Mouse (Mus musculus): ENCODE results near the gene Bcl11a. TPM values are rescaled to one million over a fixed set of nuclear protein-coding genes. Genes with fewer than 3 reads are reported as not detected.

Gene Bcl11a
- polyA plus RNA-seq, 1 experiment from 2014 or later: 10.3 TPM

DNA sequence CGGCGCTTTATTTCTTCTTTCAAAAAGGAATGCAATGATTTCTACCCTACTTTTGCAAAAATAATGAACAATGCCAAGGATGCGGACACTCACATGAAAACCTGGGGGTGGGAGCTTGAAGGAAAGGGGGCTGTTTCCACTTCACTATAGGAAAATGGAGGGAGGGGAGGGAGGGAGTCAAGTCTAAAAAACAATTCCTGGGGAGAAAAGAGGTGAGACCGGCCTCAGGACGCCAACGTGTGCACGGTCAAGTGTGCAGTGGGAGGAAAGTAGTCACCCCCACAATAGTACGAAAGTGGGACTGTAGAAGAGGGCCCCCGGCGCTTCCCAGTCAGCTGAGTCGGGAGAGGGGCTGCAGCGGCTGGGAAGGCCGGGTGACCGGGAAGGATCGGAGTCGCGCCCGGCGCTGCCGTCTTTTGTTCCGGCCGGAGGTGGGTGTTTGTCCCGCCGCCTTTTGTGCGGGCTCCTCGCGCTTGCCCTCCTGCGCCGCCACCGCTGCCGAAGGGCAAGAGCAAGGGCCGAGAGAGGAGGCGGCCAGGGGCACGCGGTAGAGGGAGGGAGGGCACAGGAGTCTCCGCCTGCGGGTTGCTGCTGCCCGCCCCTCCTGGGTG is 955 bp downstream of the Bcl11a start:
- Histone ChIP-seq H3K9ac (replicated peaks) (peak overlapping the region; percentile 80), H3K9me3 (ENCODE audit: low read length) (no peaks in the 10 kb centered on the region), H3K27ac (ENCODE audit: low read depth) (peak overlapping the region; percentile 3; the same call in 1 of the 2 replicates), H3K36me3 (replicated peaks; ENCODE audit: insufficient read depth, low read length) (no peaks in the 10 kb centered on the region), H3K4me1 (ENCODE audit: insufficient read depth) (peaks cover 32% of the 10 kb centered on the region), H3K4me3 (ENCODE audit: low read depth, low read length) (peak overlapping the region; percentile 71), H3K27me3 (ENCODE audit: insufficient read depth, low read length) (peaks cover 37% of the 10 kb centered on the region), H3K4me2 (ENCODE audit: low read depth, low read length) (peak overlapping the region; percentile 92)
- WGBS (ENCODE audit: insufficient replicate concordance): under 1% methylated on average over 37 of the region's 38 CpGs
- TF ChIP-seq EP300 (IDR thresholded peaks at IDR 0.05; ENCODE audit: low read depth) (no peak), CTCF (IDR thresholded peaks at IDR 0.05; ENCODE audit: low read depth) (0 out of 2 replicates have a peak, but pooled peaks have one; percentile 7)
- peak; percentile 61 for DNase-seq
- no peak for ATAC-seq

DNA sequence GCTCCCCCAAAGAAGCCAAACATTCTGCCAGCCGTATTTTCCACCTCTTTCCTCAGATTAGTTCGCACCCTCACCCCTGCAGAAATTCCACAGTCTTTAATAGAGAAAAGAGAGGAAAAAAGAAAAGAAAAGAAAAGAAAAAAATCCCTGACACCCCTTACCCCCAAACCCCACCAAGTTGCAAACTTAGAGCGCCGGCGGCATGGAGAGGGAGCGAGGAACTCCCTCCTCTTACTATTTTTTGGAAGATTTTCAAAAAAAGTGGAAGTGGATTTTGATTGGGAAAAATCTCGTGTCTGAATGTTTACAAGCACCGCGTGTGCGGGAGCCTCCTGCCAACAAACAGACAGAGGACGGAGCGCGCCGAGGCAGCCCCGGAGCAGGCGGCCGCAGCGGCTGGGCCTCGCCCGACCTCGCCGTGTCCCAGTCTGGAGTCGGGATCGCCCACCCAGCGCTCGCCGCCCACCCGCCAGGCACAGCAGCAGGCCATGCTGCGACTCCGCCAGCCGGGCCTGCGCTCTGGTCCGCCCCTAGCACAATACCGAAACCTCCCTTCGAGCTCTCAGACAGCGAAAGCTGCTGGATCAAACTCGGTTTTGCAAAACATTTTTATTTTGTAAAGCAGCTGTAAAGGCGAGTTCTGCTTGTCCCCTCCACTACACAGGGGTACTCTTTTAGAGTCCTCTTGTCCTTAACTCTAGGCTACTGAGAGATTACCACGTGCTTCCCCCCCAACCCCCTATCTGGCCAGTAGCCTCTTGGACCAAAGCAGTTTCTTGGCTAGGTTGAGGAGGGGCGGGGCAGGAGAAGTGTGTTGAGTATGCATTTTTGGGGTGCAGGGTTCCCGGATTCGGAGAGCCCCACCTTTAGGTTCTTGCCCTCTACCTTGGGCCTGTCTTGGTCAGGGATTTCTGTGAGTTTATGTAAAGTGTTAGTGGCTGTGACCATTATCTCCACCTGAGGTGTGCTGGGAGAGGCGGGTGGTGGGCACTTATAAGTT is 1.8 kb downstream of the Bcl11a start:
- H3K4me2 ChIP-seq (ENCODE audit: low read depth, low read length): peak overlapping the region; percentile 92
- H3K27me3 ChIP-seq (ENCODE audit: insufficient read depth, low read length): peaks cover 30% of the 10 kb centered on the region
- H3K4me3 ChIP-seq (ENCODE audit: low read depth, low read length): peak overlapping the region; percentile 71
- H3K36me3 ChIP-seq (replicated peaks; ENCODE audit: insufficient read depth, low read length): no peaks in the 10 kb centered on the region
- no peak for TF ChIP-seq CTCF (IDR thresholded peaks at IDR 0.05; ENCODE audit: low read depth)
- TF ChIP-seq EP300 (IDR thresholded peaks at IDR 0.05; ENCODE audit: low read depth): no peak
- peak overlapping the region; percentile 74 for H3K27ac ChIP-seq (ENCODE audit: low read depth)
- WGBS (ENCODE audit: insufficient replicate concordance): 4% methylated on average over 43 of the region's 43 CpGs
- peaks cover 30% of the 10 kb centered on the region for H3K4me1 ChIP-seq (ENCODE audit: insufficient read depth)
- H3K9me3 ChIP-seq (ENCODE audit: low read length): no peaks in the 10 kb centered on the region
- 0 out of 2 replicates have a peak, but pooled peaks have one; percentile 1 for ATAC-seq
- peak; percentile 60 for DNase-seq
- peak overlapping the region; percentile 80 for H3K9ac ChIP-seq (replicated peaks)

DNA sequence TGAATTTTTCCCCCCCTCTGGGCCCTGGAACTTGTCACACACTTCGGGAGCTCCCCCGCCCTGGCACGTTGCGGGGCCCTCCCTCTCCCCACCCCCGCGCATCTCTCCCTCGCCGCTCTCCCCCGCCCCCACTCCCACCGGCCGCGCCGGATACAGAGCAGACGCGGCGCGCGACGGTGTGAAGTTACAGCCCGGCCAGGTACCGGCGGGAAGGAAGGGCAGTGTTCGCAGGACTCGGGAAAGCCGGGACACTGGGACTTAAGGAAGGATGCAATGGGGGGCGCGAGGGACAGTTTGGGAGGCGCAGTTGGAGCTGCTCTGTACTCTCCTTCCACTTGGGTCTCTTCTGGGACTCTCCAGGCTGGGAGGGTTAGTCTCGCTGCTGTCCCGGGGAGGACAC is 2.7 kb downstream of the Bcl11a start:
- Histone ChIP-seq H3K27me3 (ENCODE audit: insufficient read depth, low read length) (peaks cover 24% of the 10 kb centered on the region), H3K9me3 (ENCODE audit: low read length) (no peaks in the 10 kb centered on the region), H3K27ac (ENCODE audit: low read depth) (peak overlapping the region; percentile 74), H3K36me3 (replicated peaks; ENCODE audit: insufficient read depth, low read length) (peaks cover 5% of the 10 kb centered on the region; the same call in 1 of the 2 replicates), H3K9ac (replicated peaks) (peak overlapping the region; percentile 80), H3K4me3 (ENCODE audit: low read depth, low read length) (peak overlapping the region; percentile 71), H3K4me1 (ENCODE audit: insufficient read depth) (peaks cover 32% of the 10 kb centered on the region), H3K4me2 (ENCODE audit: low read depth, low read length) (peak overlapping the region; percentile 92)
- ATAC-seq (peak; percentile 30), DNase-seq (peak; percentile 67)
- TF ChIP-seq CTCF (IDR thresholded peaks at IDR 0.05; ENCODE audit: low read depth) (no peak), EP300 (IDR thresholded peaks at IDR 0.05; ENCODE audit: low read depth) (no peak)
- WGBS (ENCODE audit: insufficient replicate concordance): 1% methylated on average over 29 of the region's 30 CpGs

GRCm38 (mm10) chr11:24081016-24081686 is 3.3 kb downstream of the Bcl11a start:
- peak; percentile 78 for DNase-seq
- ATAC-seq: peak; percentile 51
- TF ChIP-seq CTCF (IDR thresholded peaks at IDR 0.05; ENCODE audit: low read depth): peak; percentile 69
- TF ChIP-seq EP300 (IDR thresholded peaks at IDR 0.05; ENCODE audit: low read depth): no peak
- H3K27ac ChIP-seq (ENCODE audit: low read depth): peak overlapping the region; percentile 74
- peaks cover 8% of the 10 kb centered on the region; the same call in 1 of the 2 replicates for H3K36me3 ChIP-seq (replicated peaks; ENCODE audit: insufficient read depth, low read length)
- peak overlapping the region; percentile 92 for H3K4me2 ChIP-seq (ENCODE audit: low read depth, low read length)
- H3K4me1 ChIP-seq (ENCODE audit: insufficient read depth): peaks cover 27% of the 10 kb centered on the region
- peaks cover 22% of the 10 kb centered on the region for H3K27me3 ChIP-seq (ENCODE audit: insufficient read depth, low read length)
- peak overlapping the region; percentile 71 for H3K4me3 ChIP-seq (ENCODE audit: low read depth, low read length)
- under 1% methylated on average over 31 of the region's 35 CpGs for WGBS (ENCODE audit: insufficient replicate concordance)
- peak overlapping the region; percentile 80 for H3K9ac ChIP-seq (replicated peaks)
- no peaks in the 10 kb centered on the region for H3K9me3 ChIP-seq (ENCODE audit: low read length)

DNA sequence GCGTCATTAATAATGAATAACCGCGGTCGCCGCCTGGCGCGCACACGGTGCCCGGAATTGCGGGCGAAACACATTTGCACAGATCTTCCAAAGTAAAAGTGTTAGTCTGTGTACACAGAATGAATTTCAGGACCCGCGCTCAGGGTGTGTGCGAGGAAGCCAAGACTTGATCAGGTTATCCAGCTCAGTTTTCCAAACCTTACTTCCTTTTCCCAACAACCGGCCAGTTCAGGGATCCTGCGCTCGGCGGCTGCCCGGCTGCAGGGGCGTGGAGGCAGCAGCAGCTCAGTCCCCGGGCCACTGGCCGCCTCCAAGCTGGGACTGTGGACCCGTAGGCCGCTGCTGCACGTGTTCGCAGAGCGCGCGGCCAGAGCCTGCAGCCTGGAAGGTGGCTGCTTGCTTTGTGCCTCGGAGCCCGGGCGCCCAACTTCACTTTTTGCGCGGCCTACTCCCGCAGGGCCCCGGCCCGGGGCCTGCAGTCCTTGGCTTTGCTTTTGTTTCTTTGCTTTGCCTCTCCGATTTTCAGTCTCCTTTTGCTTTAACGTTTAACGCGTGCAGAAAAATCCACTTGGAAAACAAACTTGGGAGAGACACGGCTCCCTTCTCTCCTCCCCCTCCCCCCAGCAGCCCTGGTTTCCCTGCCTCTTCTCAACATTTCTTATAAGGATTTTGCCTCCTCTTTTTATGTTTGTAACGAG is 4.0 kb downstream of the Bcl11a start:
- DNase-seq: peak; percentile 65
- Histone ChIP-seq H3K4me2 (ENCODE audit: low read depth, low read length) (peak overlapping the region; percentile 92), H3K27me3 (ENCODE audit: insufficient read depth, low read length) (peaks cover 19% of the 10 kb centered on the region), H3K4me3 (ENCODE audit: low read depth, low read length) (peak overlapping the region; percentile 71), H3K4me1 (ENCODE audit: insufficient read depth) (peaks cover 27% of the 10 kb centered on the region), H3K9me3 (ENCODE audit: low read length) (no peaks in the 10 kb centered on the region), H3K27ac (ENCODE audit: low read depth) (peak overlapping the region; percentile 74), H3K9ac (replicated peaks) (peak overlapping the region; percentile 80), H3K36me3 (replicated peaks; ENCODE audit: insufficient read depth, low read length) (peaks cover 11% of the 10 kb centered on the region; the same call in 1 of the 2 replicates)
- TF ChIP-seq CTCF (IDR thresholded peaks at IDR 0.05; ENCODE audit: low read depth) (0 out of 2 replicates have a peak, but pooled peaks have one; percentile 1), EP300 (IDR thresholded peaks at IDR 0.05; ENCODE audit: low read depth) (no peak)
- ATAC-seq: no peak
- under 1% methylated on average over 43 of the region's 43 CpGs for WGBS (ENCODE audit: insufficient replicate concordance)

All from liver, postnatal 0 days (tissue).